Mouse (Mus musculus) erythroblast, adult 5-6 weeks (primary cell): ENCODE data around the gene Dclre1c. TPM values are rescaled to one million over a fixed set of nuclear protein-coding genes. Genes with fewer than 3 reads are reported as not detected.

Source experiments
- ATAC-seq: replicated peaks from 2 replicates; pipeline ENCODE4 v1.8.0; 2016; ENCODE audit warnings: moderate number of reproducible peaks, mild to moderate bottlenecking, moderate TSS enrichment, inconsistent platforms; ENCODE audit not compliant: poor library complexity, low FRiP score, severe bottlenecking
- total RNA-seq, 2 experiments: library from RNA; stranded (forward) in 1 of 2; stranded (reverse) in 1 of 2; fragments of 150-400 nt in 1 of 2; fragments of 200-764, 138-1000 nt in 1 of 2; gene quantifications; 2 replicates each; pipeline versions ENCODE4 v1.2.3 to v1.2.4; 2015 to 2017; ENCODE audit warnings: low replicate concordance in 2 of 2

The Dclre1c gene
- total RNA-seq, 2 experiments from 2014 or later, result 10.2 to 11.7 TPM

GRCm38 (mm10) chr2:3473891-3474290 lies 50.0 kb downstream of the Dclre1c start:
- no peak for ATAC-seq

- ATAC-seq, result peak; percentile 51
Measured at GRCm38 (mm10) chr2:3474361-3474805, 50.5 kb downstream of the Dclre1c start.

- ATAC-seq, result peak; percentile 96
Measured at GRCm38 (mm10) chr2:3474861-3475283, 50.9 kb downstream of the Dclre1c start, which contains the start of gene Suv39h2. Gene Suv39h2 (minus strand): TSS chr2:3475031.

- ATAC-seq, result peak; percentile 12; the same call in 1 of the 2 replicates
Measured at GRCm38 (mm10) chr2:3475746-3476251, 51.9 kb downstream of the Dclre1c start.

- ATAC-seq, result no peak
Measured at GRCm38 (mm10) chr2:3480239-3480638, 56.3 kb downstream of the Dclre1c start.

- ATAC-seq, result no peak
Measured at GRCm38 (mm10) chr2:3489816-3490215, 65.9 kb downstream of the Dclre1c start.

GRCm38 (mm10) chr2:3493833-3494409 lies 70.0 kb downstream of the Dclre1c start:
- 0 out of 2 replicates have a peak, but pooled peaks have one; percentile 49 for ATAC-seq

- no peak for ATAC-seq
Measured at GRCm38 (mm10) chr2:3499543-3499942, 75.6 kb downstream of the Dclre1c start.

- no peak for ATAC-seq
Measured at GRCm38 (mm10) chr2:3500886-3501285, 77.0 kb downstream of the Dclre1c start.

- ATAC-seq, result peak; percentile 44
Measured at GRCm38 (mm10) chr2:3512076-3512475, 88.1 kb downstream of the Dclre1c start.

GRCm38 (mm10) chr2:3512552-3513454 lies 88.9 kb downstream of the Dclre1c start, which contains the start of the genes Gm45902, Hspa14 and Cdnf:
Gene Gm45902 (minus strand): TSS chr2:3512790.
Gene Hspa14 (minus strand): TSS chr2:3512814.
Gene Cdnf (plus strand): TSS chr2:3513030.
- ATAC-seq, result peak; percentile 95

Other genes starting within 250 kb of the Dclre1c start
- 3.3 and 4.8 TPM in 2 replicates for gene Nmt2, start 139.9 kb upstream of the Dclre1c start, total RNA-seq (2015; ENCODE audit: low replicate concordance)
- gene Nmt2, start 139.9 kb upstream of the Dclre1c start, total RNA-seq (2017; ENCODE audit: low replicate concordance), result 5.7 and 7.8 TPM in 2 replicates
- 5.6 and 6.5 TPM in 2 replicates for gene Rpp38, start 91.5 kb upstream of the Dclre1c start, total RNA-seq (2015; ENCODE audit: low replicate concordance)
- gene Rpp38, start 91.5 kb upstream of the Dclre1c start, total RNA-seq (2017; ENCODE audit: low replicate concordance), result 1.7 and 2.4 TPM in 2 replicates
- gene Acbd7, start 88.0 kb upstream of the Dclre1c start, total RNA-seq (2015; ENCODE audit: low replicate concordance), result not detected in 2 replicates
- gene Acbd7, start 88.0 kb upstream of the Dclre1c start, total RNA-seq (2017; ENCODE audit: low replicate concordance), result not detected in 2 replicates
- not detected in 2 replicates for gene Olah, start 26.9 kb upstream of the Dclre1c start, total RNA-seq (2015; ENCODE audit: low replicate concordance)
- gene Olah, start 26.9 kb upstream of the Dclre1c start, total RNA-seq (2017; ENCODE audit: low replicate concordance), result not detected in 2 replicates
- gene Meig1, start 1.5 kb upstream of the Dclre1c start, total RNA-seq (2015; ENCODE audit: low replicate concordance), result not detected in 2 replicates
- gene Meig1, start 1.5 kb upstream of the Dclre1c start, total RNA-seq (2017; ENCODE audit: low replicate concordance), result not detected in 2 replicates
- gene Suv39h2, start 50.9 kb downstream of the Dclre1c start, total RNA-seq (2015; ENCODE audit: low replicate concordance), result 4.0 and 14.2 TPM in 2 replicates
- gene Suv39h2, start 50.9 kb downstream of the Dclre1c start, total RNA-seq (2017; ENCODE audit: low replicate concordance), result 4.2 and 8.6 TPM in 2 replicates
- 0.58 and 1.7 TPM in 2 replicates for gene Gm45902, start 88.7 kb downstream of the Dclre1c start, total RNA-seq (2015; ENCODE audit: low replicate concordance)
- gene Gm45902, start 88.7 kb downstream of the Dclre1c start, total RNA-seq (2017; ENCODE audit: low replicate concordance), result 2.6 and 8.9 TPM in 2 replicates
- 16.7 and 19.0 TPM in 2 replicates for gene Hspa14, start 88.7 kb downstream of the Dclre1c start, total RNA-seq (2015; ENCODE audit: low replicate concordance)
- 39.8 and 47.8 TPM in 2 replicates for gene Hspa14, start 88.7 kb downstream of the Dclre1c start, total RNA-seq (2017; ENCODE audit: low replicate concordance)
- gene Cdnf, start 88.9 kb downstream of the Dclre1c start, total RNA-seq (2015; ENCODE audit: low replicate concordance), result not detected in 2 replicates
- 1.0 and 1.1 TPM in 2 replicates for gene Cdnf, start 88.9 kb downstream of the Dclre1c start, total RNA-seq (2017; ENCODE audit: low replicate concordance)
- gene Fam107b, start 146.4 kb downstream of the Dclre1c start, total RNA-seq (2015; ENCODE audit: low replicate concordance), result 180 and 207 TPM in 2 replicates
- gene Fam107b, start 146.4 kb downstream of the Dclre1c start, total RNA-seq (2017; ENCODE audit: low replicate concordance), result 121 and 136 TPM in 2 replicates